Mouse (Mus musculus) stomach, postnatal 0 days (tissue): ENCODE data around the gene Dapl1.

Experiments used
- CTCF ChIP-seq: IDR thresholded peaks from 2 replicates; pipeline ENCODE4 v1.5.1; 2016; ENCODE audit warnings: antibody characterized with exemption, low read depth, mild to moderate bottlenecking, moderate library complexity
- EP300 ChIP-seq: optimal IDR thresholded peaks from 2 replicates; pipeline ENCODE3; 2016; ENCODE audit warnings: antibody characterized with exemption

GRCm38 (mm10) chr2:59434820-59435219, 49.6 kb upstream of the Dapl1 start:
- TF ChIP-seq CTCF = no peak
- TF ChIP-seq EP300 = no peak
